Mouse (Mus musculus) embryonic facial prominence, embryonic 15.5 days (tissue): ENCODE measurements at regions not wholly inside any gene's neighbourhood (a gene's known extent, or its start where the extent isn't known, plus 50 kb on each side); places are given as distances from the start of the nearest gene placed in this dataset.

Experiments
- ATAC-seq: fragments of 200-750 bp; cut with Nextera tagmentation; 2 replicates; pipeline ENCODE4 v1.8.0; 2017; ENCODE audit warnings: low read depth, moderate TSS enrichment; ENCODE audit not compliant: insufficient number of reproducible peaks, low FRiP score, low TSS enrichment
- H3K27ac ChIP-seq: fragments of 300-500 bp; sonication (generic); replicated peaks from 2 replicates; pipeline ENCODE4 v1.5.1; 2015; ENCODE audit warnings: mild to moderate bottlenecking, inconsistent platforms
- H3K27me3 ChIP-seq: fragments of 300-500 bp; sonication (generic); 2 replicates; pipeline ENCODE4 v1.6.1; 2015; ENCODE audit warnings: inconsistent platforms
- H3K36me3 ChIP-seq: fragments of 300-500 bp; sonication (generic); 2 replicates; pipeline ENCODE4 v1.6.1; 2015; ENCODE audit warnings: mild to moderate bottlenecking, inconsistent platforms
- H3K4me1 ChIP-seq: fragments of 300-500 bp; sonication (generic); 2 replicates; pipeline ENCODE4 v1.6.1; 2015; ENCODE audit warnings: inconsistent platforms
- H3K4me2 ChIP-seq: fragments of 300-500 bp; sonication (generic); replicated peaks from 2 replicates; pipeline ENCODE4 v1.6.1; 2015; ENCODE audit warnings: mild to moderate bottlenecking, inconsistent platforms
- H3K4me3 ChIP-seq: fragments of 300-500 bp; sonication (generic); replicated peaks from 2 replicates; pipeline ENCODE4 v1.5.1; 2015; ENCODE audit warnings: mild to moderate bottlenecking, inconsistent platforms
- H3K9ac ChIP-seq: fragments of 300-500 bp; sonication (generic); 2 replicates; pipeline ENCODE4 v1.6.1; 2015; ENCODE audit warnings: inconsistent platforms
- H3K9me3 ChIP-seq: fragments of 300-500 bp; sonication (generic); replicated peaks from 2 replicates; pipeline ENCODE4 v1.6.1; 2016; ENCODE audit warnings: inconsistent platforms
- WGBS: fragments of 180-500 bp; shearing (Covaris S2); methylation state at CpG from one replicate; pipeline ENCODE4 v1.1.7; 2015; 5-methylcytosine and 5-hydroxymethylcytosine counted together

DNA sequence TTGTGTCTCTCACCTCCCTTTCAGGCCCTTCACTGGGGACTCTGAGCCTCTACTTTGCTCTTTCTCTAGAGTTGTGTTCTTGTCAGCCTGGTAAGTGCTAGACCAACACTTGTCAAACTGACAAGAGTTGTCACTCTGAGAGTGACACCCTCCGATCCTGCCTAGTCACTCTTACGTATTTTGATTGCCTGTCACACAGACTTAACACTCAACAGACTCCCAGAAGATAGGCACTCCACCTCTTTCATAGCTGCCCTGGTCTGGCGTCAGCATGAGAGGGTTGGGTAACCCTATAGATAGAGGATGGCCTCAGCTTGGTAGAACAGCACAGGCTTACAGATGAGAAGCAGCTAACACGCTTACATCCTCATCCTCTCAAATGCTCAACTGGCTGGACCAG lies 62.0 kb upstream of the Eomes start:
- no peaks in the 10 kb centered on the region for H3K27me3 ChIP-seq
- H3K9ac ChIP-seq, result no peak overlapping the region
- no peak overlapping the region for H3K4me2 ChIP-seq
- H3K4me1 ChIP-seq, result no peaks in the 10 kb centered on the region
- ATAC-seq, result no peak
- no peaks in the 10 kb centered on the region for H3K36me3 ChIP-seq
- H3K4me3 ChIP-seq, result no peak overlapping the region
- H3K9me3 ChIP-seq, result no peaks in the 10 kb centered on the region
- 70% methylated on average over 4 of the region's 4 CpGs for WGBS
- H3K27ac ChIP-seq, result no peak overlapping the region

DNA sequence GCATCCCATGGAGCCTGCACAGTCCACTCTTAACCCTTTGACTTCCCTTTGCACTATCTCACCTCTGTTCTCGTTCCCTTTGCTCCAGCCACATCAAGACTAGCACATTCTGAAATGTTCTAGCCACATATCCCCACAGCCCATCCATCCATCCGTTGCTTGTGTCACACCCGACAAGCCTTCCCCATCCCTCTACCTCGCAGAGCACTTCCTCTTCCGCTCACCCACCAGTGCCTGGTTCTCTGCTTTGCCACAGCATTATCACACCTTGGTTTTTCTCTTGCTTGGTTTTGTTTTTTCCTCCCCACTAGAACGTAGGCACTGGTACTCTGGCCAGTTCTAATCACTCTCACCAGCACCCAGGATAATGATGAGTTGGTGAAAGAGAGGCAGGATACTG lies 61.5 kb upstream of the Eomes start:
- H3K4me2 ChIP-seq, result no peak overlapping the region
- H3K27me3 ChIP-seq, result no peaks in the 10 kb centered on the region
- H3K27ac ChIP-seq, result no peak overlapping the region
- H3K4me1 ChIP-seq, result no peaks in the 10 kb centered on the region
- no peaks in the 10 kb centered on the region for H3K9me3 ChIP-seq
- H3K4me3 ChIP-seq, result no peak overlapping the region
- no peak for ATAC-seq
- H3K9ac ChIP-seq, result no peak overlapping the region
- 84% methylated on average over 6 of the region's 6 CpGs for WGBS
- H3K36me3 ChIP-seq, result no peaks in the 10 kb centered on the region

- ATAC-seq, result no peak
- no peak overlapping the region for H3K4me2 ChIP-seq
Observed at GRCm38 (mm10) chr9:118424344-118424743, 53.7 kb upstream of the Eomes start.

More at GRCm38 (mm10) chr9:118424344-118424743, 53.7 kb upstream of the Eomes start:
- WGBS, result 79% methylated on average over 6 of the region's 6 CpGs
- no peak overlapping the region for H3K9ac ChIP-seq
- no peaks in the 10 kb centered on the region for H3K36me3 ChIP-seq
- no peak overlapping the region for H3K27ac ChIP-seq
- H3K4me1 ChIP-seq, result no peaks in the 10 kb centered on the region
- H3K27me3 ChIP-seq, result no peaks in the 10 kb centered on the region
- no peaks in the 10 kb centered on the region for H3K9me3 ChIP-seq
- no peak overlapping the region for H3K4me3 ChIP-seq
